Mouse (Mus musculus) hindbrain, postnatal 0 days (tissue): ENCODE measurements around the gene Exosc1. TPM values are rescaled to one million over a fixed set of nuclear protein-coding genes. Genes with fewer than 3 reads are reported as not detected.
A peak's percentile ranks its signal among the peaks of the same experiment; 100 is the strongest.

Experiments used
- ATAC-seq: fragments of 200-750 bp; cut with Nextera tagmentation; 2 replicates; pipeline ENCODE4 v1.8.0; 2017; ENCODE audit warnings: mild to moderate bottlenecking, moderate TSS enrichment, moderate library complexity
- DNase-seq: peaks from one replicate; pipeline ENCODE4 v3.0.0-alpha.2; 2015; ENCODE audit warnings: low spot score
- H3K27ac ChIP-seq: fragments of 300-500 bp; sonication (generic); 2 replicates; pipeline ENCODE4 v1.5.1; 2014; ENCODE audit warnings: mild to moderate bottlenecking
- H3K27me3 ChIP-seq: fragments of 300-500 bp; sonication (generic); 2 replicates; pipeline ENCODE4 v1.6.1; 2014; ENCODE audit warnings: low read length, mixed read lengths; ENCODE audit not compliant: insufficient read depth
- H3K36me3 ChIP-seq: fragments of 300-500 bp; sonication (generic); 2 replicates; pipeline ENCODE4 v1.6.1; 2014; ENCODE audit warnings: low read length, mixed read lengths; ENCODE audit not compliant: insufficient read depth
- H3K4me1 ChIP-seq: fragments of 300-500 bp; sonication (generic); 2 replicates; pipeline ENCODE4 v1.6.1; 2014; ENCODE audit warnings: antibody characterized with exemption, low read length, mixed read lengths; ENCODE audit not compliant: insufficient read depth
- H3K4me2 ChIP-seq: fragments of 300-500 bp; sonication (generic); 2 replicates; pipeline ENCODE4 v1.6.1; 2014; ENCODE audit warnings: low read depth, mild to moderate bottlenecking, low read length, moderate library complexity, mixed read lengths
- H3K4me3 ChIP-seq: fragments of 300-500 bp; sonication (generic); 2 replicates; pipeline ENCODE4 v1.5.1; 2014; ENCODE audit warnings: low read length
- H3K9ac ChIP-seq: fragments of 300-500 bp; sonication (generic); replicated peaks from 2 replicates; pipeline ENCODE4 v1.6.1; 2014; ENCODE audit warnings: mild to moderate bottlenecking, low read length, moderate library complexity, mixed read lengths
- H3K9me3 ChIP-seq: fragments of 300-500 bp; sonication (generic); 2 replicates; pipeline ENCODE4 v1.6.1; 2016; ENCODE audit warnings: low read length, mixed read lengths
- CTCF ChIP-seq: IDR thresholded peaks from 2 replicates; pipeline ENCODE4 v1.5.1; 2016; ENCODE audit warnings: antibody characterized with exemption, control low read depth, low read depth
- WGBS: fragments of 180-500 bp; shearing (Covaris S2); extraction: QIAGEN DNeasy Blood & Tissue Kit; methylation state at CpG from one replicate; pipeline ENCODE4 v1.1.7; 2014; 5-methylcytosine and 5-hydroxymethylcytosine counted together
- polyA plus RNA-seq: library from polyadenylated mRNA; unstranded; fragments of >200 nt; fragmentation: Nextera tagmentation; extraction: Ambion mirVana; gene quantifications from 2 replicates; pipeline ENCODE4 v1.2.1, GENCODE M21; 2015
- total RNA-seq: library from RNA; depleted of rRNA; stranded (reverse); fragments of >200 nt; gene quantifications from 2 replicates; pipeline ENCODE4 v1.2.3, GENCODE M21; 2014

Gene Exosc1
- total and polyA plus RNA-seq, 2 experiments from 2014 or later, result 21.1 to 64.8 TPM

DNA sequence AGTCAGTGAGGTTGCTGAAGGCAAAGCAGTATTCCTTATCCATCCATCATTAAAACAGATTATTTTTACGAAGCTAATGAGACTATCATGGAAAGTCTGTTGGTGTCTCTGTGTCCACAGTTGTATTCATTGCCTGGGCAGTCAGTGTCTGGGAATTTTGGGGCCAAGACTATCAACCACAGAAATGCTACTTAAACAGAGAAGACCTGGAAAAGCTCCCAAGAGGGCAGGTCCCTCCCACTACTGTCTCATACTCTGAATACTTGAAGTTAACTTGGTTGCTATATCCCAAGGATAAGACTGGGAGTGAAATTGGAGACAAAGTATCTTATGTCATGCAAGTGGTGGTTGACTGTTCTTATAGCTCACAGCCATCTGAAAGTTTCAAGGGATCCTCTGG is 2.7 kb upstream of the Exosc1 start:
- TF ChIP-seq CTCF, result no peak
- DNase-seq (no peak), ATAC-seq (no peak)
- no peak overlapping the region for H3K27ac ChIP-seq
- H3K9ac ChIP-seq, result no peak overlapping the region
- peaks cover 7% of the 10 kb centered on the region for H3K4me1 ChIP-seq
- no peaks in the 10 kb centered on the region for H3K9me3 ChIP-seq
- 82% methylated on average over 1 of the region's 1 CpGs for WGBS
- no peak overlapping the region for H3K4me2 ChIP-seq
- H3K4me3 ChIP-seq, result no peak overlapping the region
- peaks cover 28% of the 10 kb centered on the region for H3K36me3 ChIP-seq
- no peaks in the 10 kb centered on the region for H3K27me3 ChIP-seq

DNA sequence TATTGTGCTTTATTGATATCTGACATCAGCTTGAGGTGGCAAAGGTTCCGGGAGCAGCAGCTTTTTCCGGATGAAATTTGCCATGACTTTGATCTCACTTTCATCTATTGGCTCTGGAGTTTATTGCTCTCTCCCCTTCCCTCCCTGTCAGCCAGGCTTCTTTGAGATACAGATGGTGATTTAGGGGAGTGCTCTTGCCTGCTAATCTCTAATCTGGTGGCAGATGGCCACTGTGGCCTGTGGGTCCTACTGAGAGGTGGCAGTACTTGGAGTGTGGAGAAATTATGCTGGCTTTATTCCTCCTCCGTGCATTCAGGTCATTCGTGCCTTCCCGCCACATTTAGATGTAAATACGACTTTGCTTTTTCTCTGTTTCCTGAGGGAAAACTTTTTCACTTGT is 901 bp upstream of the Exosc1 start:
- no peaks in the 10 kb centered on the region for H3K27me3 ChIP-seq
- H3K36me3 ChIP-seq, result peaks cover 19% of the 10 kb centered on the region
- H3K4me1 ChIP-seq, result peaks cover 7% of the 10 kb centered on the region
- H3K4me3 ChIP-seq, result peak overlapping the region; percentile 65
- TF ChIP-seq CTCF, result no peak
- DNase-seq (peak; percentile 24), ATAC-seq (no peak)
- no peak overlapping the region for H3K27ac ChIP-seq
- peak overlapping the region; percentile 63 for H3K9ac ChIP-seq
- WGBS, result 22% methylated on average over 6 of the region's 6 CpGs
- no peaks in the 10 kb centered on the region for H3K9me3 ChIP-seq
- H3K4me2 ChIP-seq, result peak overlapping the region; percentile 69

GRCm38 (mm10) chr19:41932686-41933085 is 537 bp downstream of the Exosc1 start:
- H3K9me3 ChIP-seq, result no peaks in the 10 kb centered on the region
- ATAC-seq (peak; percentile 16), DNase-seq (peak; percentile 18)
- no peaks in the 10 kb centered on the region for H3K27me3 ChIP-seq
- H3K27ac ChIP-seq, result peak overlapping the region; percentile 76
- TF ChIP-seq CTCF, result no peak
- under 1% methylated on average over 28 of the region's 28 CpGs for WGBS
- peak overlapping the region; percentile 93 for H3K4me2 ChIP-seq
- H3K36me3 ChIP-seq, result peaks cover 24% of the 10 kb centered on the region; the same call in 1 of the 2 replicates
- peak overlapping the region; percentile 65 for H3K4me3 ChIP-seq
- peaks cover 7% of the 10 kb centered on the region for H3K4me1 ChIP-seq
- peak overlapping the region; percentile 63 for H3K9ac ChIP-seq

- DNase-seq (no peak), ATAC-seq (no peak)
- H3K9ac ChIP-seq, result no peak overlapping the region
- H3K4me2 ChIP-seq, result no peak overlapping the region
- H3K27ac ChIP-seq, result no peak overlapping the region
- H3K36me3 ChIP-seq, result peaks cover 48% of the 10 kb centered on the region
- no peak for TF ChIP-seq CTCF
- H3K27me3 ChIP-seq, result no peaks in the 10 kb centered on the region
- no peaks in the 10 kb centered on the region for H3K4me1 ChIP-seq
- no peaks in the 10 kb centered on the region for H3K9me3 ChIP-seq
- no peak overlapping the region for H3K4me3 ChIP-seq
- WGBS, result 78% methylated on average over 5 of the region's 5 CpGs
Measured at GRCm38 (mm10) chr19:41920412-41921067, 12.7 kb downstream of the Exosc1 start.

DNA sequence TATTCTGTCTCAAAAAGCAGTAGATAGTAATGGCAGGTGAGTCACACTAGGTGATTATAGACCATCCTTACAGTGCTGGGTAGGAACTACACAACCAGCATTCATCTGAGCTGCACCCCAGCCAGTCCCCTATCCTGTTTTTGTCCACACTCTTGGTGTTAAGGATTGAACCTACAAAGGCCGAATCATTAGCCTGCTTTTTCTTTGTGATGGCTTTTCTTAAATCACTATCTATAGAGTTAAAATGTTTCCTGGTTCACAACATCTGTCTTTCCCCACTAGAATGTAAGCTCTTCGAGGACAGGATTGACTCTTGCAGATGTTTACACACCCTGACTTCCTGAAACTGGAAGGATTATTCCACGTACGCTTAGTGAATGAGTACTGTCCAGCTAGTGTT is 13.8 kb downstream of the Exosc1 start:
- no peak overlapping the region for H3K9ac ChIP-seq
- no peak overlapping the region for H3K4me2 ChIP-seq
- no peak for DNase-seq
- 84% methylated on average over 4 of the region's 4 CpGs for WGBS
- no peaks in the 10 kb centered on the region for H3K4me1 ChIP-seq
- peaks cover 46% of the 10 kb centered on the region for H3K36me3 ChIP-seq
- no peak overlapping the region for H3K4me3 ChIP-seq
- no peaks in the 10 kb centered on the region for H3K27me3 ChIP-seq
- no peak overlapping the region for H3K27ac ChIP-seq
- H3K9me3 ChIP-seq, result no peaks in the 10 kb centered on the region
- ATAC-seq, result no peak
- no peak for TF ChIP-seq CTCF

- 90% methylated on average over 4 of the region's 4 CpGs for WGBS
- H3K9ac ChIP-seq, result no peak overlapping the region
- no peak for ATAC-seq
Measured at GRCm38 (mm10) chr19:41916853-41917252, 16.4 kb downstream of the Exosc1 start.

GRCm38 (mm10) chr19:41915294-41915693 is 17.9 kb downstream of the Exosc1 start:
- DNase-seq (no peak), ATAC-seq (no peak)
- Histone ChIP-seq H3K27ac (no peak overlapping the region), H3K4me1 (peaks cover 16% of the 10 kb centered on the region), H3K4me3 (no peak overlapping the region), H3K4me2 (no peak overlapping the region), H3K36me3 (peaks cover 31% of the 10 kb centered on the region), H3K27me3 (no peaks in the 10 kb centered on the region), H3K9ac (no peak overlapping the region), H3K9me3 (no peaks in the 10 kb centered on the region)
- WGBS, result 87% methylated on average over 3 of the region's 3 CpGs
- no peak for TF ChIP-seq CTCF

More at GRCm38 (mm10) chr19:41916853-41917252, 16.4 kb downstream of the Exosc1 start:
- Histone ChIP-seq H3K36me3 (peaks cover 31% of the 10 kb centered on the region), H3K9me3 (no peaks in the 10 kb centered on the region), H3K4me2 (no peak overlapping the region), H3K4me1 (peaks cover 16% of the 10 kb centered on the region), H3K4me3 (no peak overlapping the region), H3K27ac (no peak overlapping the region), H3K27me3 (no peaks in the 10 kb centered on the region)
- DNase-seq, result no peak
- TF ChIP-seq CTCF, result no peak
